Mouse (Mus musculus): Measurements from ENCODE around the gene Abhd16b.

The Abhd16b gene

DNA sequence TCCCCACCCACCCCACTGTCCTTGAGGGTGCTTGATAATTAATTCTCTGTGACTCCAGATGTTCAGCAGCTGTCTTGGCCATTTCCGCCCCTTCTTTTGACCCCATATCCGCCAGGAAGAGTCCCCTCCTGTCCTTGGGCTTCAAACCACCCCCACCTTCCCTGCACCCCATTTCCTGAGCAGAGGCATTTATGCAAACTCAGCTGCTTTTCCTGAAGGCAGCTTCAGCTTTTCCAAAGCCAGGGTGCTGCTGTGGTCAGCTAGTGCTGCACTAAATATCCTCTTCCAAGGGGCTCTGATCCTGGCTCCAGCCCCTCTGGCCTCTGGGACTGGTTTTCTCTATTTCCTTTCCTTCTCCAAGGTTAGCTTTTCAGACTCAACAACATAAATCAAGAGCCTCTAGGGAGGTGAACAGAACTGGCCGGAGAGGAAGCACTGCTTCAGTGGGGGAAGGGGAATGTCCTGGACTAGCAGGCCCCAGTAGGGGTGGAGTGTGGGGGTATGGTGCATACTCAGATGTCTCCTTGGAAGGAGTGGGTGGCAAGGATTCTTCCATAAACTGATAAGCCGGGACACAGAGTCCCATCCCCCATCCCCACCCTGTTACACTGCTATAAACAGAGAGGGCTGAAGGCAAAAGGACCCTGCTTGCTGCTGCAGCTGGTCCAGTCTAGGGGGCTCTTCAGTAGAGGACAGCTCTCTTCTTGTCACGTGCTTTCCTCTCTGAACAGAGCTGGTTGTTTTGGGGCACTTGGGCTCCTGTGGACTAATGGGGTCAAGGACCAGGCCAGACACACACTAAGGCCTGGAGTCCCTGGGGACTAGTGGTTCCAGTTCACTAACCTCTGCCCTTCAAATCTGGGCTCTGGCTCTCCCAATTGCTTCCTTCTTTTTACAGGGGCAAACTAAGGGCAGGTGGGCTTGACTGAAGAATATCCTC is 5.4 kb upstream of the Abhd16b start:
- in situ Hi-C loops (cut with MseI, MboI) = no loop called here

- in situ Hi-C loops (cut with MseI, MboI) = loop anchor here in 1 of 2 experiments (5.0 kb wide), 1 partner anchor 104 kb away; no protein-coding TSS in a partner anchor
These were observed 1.4 kb upstream of the Abhd16b start for GRCm38 (mm10) chr2:181491432-181492205.

DNA sequence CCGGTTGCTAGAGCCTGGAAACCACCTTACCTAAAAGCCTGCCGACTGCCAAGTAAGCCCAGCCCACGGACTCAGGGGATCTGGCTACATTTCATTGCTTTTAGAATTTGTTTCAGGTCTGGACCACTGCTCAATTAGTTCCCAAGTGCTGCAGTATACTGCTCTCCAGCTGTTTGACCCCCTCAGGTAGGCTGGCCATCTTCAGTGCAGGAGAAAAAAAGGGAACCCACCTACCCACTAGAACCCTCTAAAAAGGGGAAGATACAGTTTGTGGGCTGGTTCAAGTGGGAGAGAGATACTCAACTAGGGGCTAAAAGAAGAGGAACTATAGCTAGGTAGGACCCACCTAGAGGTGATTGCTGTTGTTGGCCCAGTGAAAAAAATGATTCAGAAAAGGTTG is 800 bp upstream of the Abhd16b start:
- in situ Hi-C loops (cut with MseI, MboI) = loop anchor here in 1 of 2 experiments (5.0 kb wide), 1 partner anchor 105 kb away; no protein-coding TSS in a partner anchor

DNA sequence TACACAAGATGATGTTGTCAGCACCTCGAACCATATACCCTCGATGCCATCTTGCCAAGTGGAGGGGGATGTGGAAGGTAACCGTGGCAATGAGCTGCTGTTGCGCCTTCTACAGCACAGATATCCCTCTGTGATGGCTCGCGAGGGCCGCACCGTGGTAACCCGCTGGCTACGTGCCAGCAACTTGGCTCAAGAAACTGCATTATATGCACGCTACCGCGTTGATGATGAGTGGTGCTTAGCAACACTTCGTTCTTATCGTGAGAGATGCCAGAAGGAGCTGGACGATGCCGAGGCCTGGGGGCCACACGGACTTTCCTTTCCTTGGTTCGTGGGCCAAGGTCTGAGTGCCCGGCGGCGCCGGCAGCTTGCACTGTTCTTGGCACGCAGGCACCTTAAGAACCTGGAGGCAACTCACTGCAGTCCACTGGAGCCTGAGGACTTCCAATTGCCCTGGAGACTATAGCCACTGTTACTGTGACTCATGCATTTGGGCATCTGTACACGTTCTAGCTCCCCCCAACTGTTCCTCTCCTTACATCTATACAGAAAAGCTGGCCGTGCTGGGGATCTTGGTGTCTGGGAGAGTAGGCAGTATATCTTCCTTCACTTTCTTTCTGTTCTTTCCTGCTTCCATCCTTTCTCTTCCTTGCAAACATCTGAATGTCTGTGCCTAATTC is 1.4 kb downstream of the Abhd16b start:
- in situ Hi-C loops (cut with MseI, MboI) = loop anchor here in 1 of 2 experiments (5.0 kb wide), 1 partner anchor 107 kb away; no protein-coding TSS in a partner anchor

- in situ Hi-C loops (cut with MseI, MboI) = loop anchor here in 1 of 2 experiments (5.0 kb wide), 1 partner anchor 104 kb away; no protein-coding TSS in a partner anchor
These were observed 2.8 kb downstream of the Abhd16b start for GRCm38 (mm10) chr2:181495845-181496244.

DNA sequence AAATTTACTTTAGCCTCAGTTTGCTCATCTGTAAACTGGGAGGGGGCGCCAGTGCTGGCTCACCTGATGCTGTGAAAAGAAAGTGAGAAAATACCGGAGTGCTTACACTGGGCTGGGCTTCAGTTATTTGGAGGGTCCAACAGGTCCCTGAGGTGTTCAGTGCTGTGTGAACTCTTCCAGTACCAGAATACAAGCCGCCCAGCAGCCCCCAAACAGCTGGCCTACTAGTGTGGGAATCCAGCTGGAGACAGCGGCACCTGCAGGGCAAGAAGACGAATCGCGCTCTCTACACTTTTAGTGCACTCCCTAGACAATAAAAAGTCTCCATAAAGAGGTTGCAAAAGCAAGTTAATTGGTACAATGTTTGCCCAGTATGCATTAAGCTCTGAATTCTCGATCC is 3.3 kb downstream of the Abhd16b start:
- in situ Hi-C loops (cut with MseI, MboI) = loop anchor here in 1 of 2 experiments (5.0 kb wide), 1 partner anchor 104 kb away; no protein-coding TSS in a partner anchor

DNA sequence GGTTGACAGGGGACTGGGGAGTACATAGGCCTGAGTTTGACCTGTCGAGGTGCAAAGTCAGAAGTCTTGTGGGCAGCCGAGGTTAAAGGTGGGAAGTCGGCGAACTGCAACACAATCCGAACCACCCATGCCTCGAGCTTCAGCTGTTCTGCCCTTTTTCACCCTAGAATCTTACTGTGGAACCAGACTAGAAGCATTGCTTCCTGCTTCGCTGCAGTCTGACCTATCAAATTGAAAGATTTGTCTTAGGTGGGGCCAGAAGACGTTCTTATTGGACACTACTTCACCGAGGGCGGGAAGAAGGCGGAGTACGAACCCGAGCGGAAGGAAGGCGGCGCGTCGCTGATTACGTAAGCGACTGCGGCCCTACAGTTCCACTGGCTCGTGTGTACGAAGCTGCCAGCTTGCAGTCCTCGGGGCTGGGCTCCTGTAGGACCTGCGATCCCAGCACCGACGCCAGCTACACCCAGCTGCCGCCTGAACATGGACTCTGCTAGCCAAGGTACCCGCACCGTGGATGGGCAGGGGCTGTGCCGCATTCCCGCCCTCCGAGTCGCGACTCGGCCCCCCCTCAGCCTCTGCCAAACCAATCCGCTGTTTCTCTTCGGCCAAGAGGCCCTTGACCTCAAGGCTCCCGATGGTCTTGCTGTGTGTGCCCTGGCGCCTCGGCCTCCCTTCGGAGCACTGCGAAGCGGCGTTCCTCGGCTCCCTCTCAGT is 4.0 kb downstream of the Abhd16b start, which contains the start of gene Tpd52l2:
Gene Tpd52l2 (plus strand): TSS at position 312 of the 717 bp plus-strand sequence.
- in situ Hi-C loops (cut with MseI, MboI) = loop anchor here in 1 of 2 experiments (5.0 kb wide), 1 partner anchor 105 kb away; no protein-coding TSS in a partner anchor

DNA sequence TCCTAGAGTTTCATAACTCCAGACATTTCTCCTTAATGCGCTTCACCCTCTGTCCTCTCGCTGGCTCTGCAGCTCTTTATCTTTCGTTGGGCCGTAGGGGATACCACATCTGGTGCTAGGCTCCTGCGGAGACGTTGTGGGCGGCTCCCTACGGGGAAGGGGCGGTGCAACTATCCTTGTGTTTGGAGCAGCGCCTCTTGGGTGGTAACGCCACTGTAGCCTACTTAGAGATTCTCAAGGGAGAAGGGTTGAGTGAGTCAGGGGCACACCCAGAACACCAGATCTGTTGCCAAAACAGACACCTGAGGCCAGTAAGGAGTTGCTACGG is 4.5 kb downstream of the Abhd16b start:
- in situ Hi-C loops (cut with MseI, MboI) = loop anchor here in 1 of 2 experiments (5.0 kb wide), 1 partner anchor 105 kb away; no protein-coding TSS in a partner anchor

DNA sequence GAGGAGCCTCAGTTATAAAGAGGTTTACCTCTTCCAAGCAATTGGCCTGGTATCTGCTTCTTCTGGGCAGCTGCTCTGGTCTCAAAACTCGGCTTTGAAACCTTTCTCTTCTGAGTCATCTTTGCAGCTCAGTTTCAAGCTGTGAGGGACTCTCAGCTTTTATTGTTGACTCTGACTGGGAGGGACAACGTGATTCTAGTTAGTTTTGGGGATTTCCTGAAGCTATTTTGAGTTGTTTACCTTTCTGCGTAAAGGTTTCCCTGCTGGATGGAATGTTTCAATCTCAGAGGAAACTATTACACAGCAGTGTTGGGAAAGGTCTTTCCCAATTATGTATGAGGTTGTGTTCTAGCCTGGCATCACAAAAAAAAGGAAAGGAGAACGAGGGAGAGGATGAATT is 5.6 kb downstream of the Abhd16b start:
- in situ Hi-C loops (cut with MseI, MboI) = loop anchor here in 1 of 2 experiments (5.0 kb wide), 1 partner anchor 106 kb away; no protein-coding TSS in a partner anchor

GRCm38 (mm10) chr2:181509191-181509590 is 16.2 kb downstream of the Abhd16b start:
- in situ Hi-C loops (cut with MseI, MboI) = no loop called here

GRCm38 (mm10) chr2:181511231-181511630 is 18.2 kb downstream of the Abhd16b start:
- in situ Hi-C loops (cut with MseI, MboI) = no loop called here

GRCm38 (mm10) chr2:181519201-181519600 is 26.2 kb downstream of the Abhd16b start:
- in situ Hi-C loops (cut with MseI, MboI) = no loop called here

- in situ Hi-C loops (cut with MseI, MboI) = no loop called here
These were observed 27.3 kb downstream of the Abhd16b start, which contains the start of gene Dnajc5 for GRCm38 (mm10) chr2:181520118-181520935. Gene Dnajc5 (plus strand): TSS chr2:181520485.

DNA sequence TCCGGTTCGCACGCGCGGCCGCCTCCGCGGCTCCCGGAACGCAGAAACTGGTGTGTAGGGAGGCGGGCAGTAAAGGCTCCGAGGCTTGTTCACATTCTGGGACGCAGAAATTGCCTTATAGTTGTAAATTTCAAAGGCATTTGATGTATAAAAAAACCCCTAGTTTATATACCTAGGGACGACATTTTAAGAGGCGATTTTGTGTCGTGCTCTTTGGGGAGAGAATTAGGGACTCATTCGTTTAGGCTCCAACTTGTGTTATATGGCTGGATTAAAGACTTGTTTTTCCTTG is 27.9 kb downstream of the Abhd16b start:
- in situ Hi-C loops (cut with MseI, MboI) = no loop called here

- in situ Hi-C loops (cut with MseI, MboI) = no loop called here
These were observed 28.5 kb downstream of the Abhd16b start for GRCm38 (mm10) chr2:181521491-181521890.

- in situ Hi-C loops (cut with MseI, MboI) = no loop called here
These were observed 29.8 kb downstream of the Abhd16b start for GRCm38 (mm10) chr2:181522811-181523210.

- in situ Hi-C loops (cut with MseI, MboI) = no loop called here
These were observed 32.5 kb downstream of the Abhd16b start for GRCm38 (mm10) chr2:181525526-181525925.

DNA sequence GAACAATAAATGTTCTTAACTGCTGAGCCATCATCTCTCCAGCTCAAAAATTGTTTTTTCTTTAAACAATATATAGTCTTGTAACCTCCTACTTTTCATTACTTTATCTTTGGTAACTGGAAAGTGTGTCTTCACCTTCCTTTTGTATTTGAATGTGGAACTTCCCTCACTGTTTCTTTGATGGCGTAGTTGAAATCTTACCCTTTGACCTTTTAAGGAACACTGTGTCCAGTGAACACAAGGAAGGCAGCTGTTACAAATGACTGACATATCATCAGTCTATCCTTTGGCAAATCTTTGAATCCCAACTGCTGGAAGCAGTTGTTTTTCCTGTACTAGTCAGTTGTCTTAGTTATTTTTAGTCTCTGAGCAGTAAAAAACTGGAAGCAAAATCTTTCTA is 36.1 kb downstream of the Abhd16b start:
- in situ Hi-C loops (cut with MseI, MboI) = no loop called here

GRCm38 (mm10) chr2:181532589-181532988 is 39.6 kb downstream of the Abhd16b start:
- in situ Hi-C loops (cut with MseI, MboI) = no loop called here

DNA sequence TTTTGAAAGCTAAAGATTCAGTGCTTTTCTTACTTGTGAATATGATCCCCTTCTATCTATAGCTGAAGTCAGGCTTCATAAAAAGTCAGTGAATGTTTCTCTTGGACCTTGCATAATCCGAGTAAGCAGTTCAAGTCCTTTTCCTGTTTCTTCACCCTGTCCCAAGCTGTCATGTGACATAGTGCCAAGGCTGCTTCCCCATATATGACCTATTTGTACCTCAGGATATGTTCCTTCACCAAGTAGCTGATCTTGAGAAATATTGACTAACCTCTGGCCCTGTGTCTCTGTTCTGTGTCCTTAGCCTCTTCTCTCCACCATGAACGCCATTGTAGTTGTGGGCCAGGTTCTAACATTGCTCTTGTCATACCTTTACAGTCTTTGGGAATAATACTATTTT is 43.4 kb downstream of the Abhd16b start:
- in situ Hi-C loops (cut with MseI, MboI) = no loop called here

All from mouse trophoblast stem cell (cell line).